Mouse (Mus musculus): ENCODE measurements around the gene Glis1. TPM values are rescaled to one million over a fixed set of nuclear protein-coding genes. Genes with fewer than 3 reads are reported as not detected.

Gene Glis1
- polyA plus RNA-seq, 1 experiment: 0.90 TPM

DNA sequence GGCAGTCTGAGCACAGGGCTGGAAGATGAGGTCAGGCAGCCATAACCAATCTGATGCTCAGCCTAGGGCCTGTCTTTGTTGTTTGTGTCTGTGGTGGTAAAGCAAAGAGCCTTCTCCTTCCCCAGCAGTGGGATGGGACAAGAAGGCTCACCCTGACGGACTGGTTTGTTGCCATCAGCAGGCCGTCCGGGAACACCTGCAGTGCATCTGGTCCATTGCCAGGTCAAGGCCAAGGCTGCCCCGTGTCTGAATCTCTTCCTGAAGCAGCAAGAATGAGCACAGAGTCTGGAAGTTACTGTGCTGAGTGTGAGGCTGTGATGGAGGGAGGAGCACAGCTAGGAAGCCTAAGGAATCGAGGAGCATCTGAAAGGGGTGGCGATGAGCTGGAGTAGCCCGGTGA, 168.8 kb downstream of the Glis1 start:
- TF ChIP-seq CTCF (IDR thresholded peaks at IDR 0.05; ENCODE audit: extremely low read depth, insufficient read depth, low read length) (no peak), POLR2A (IDR thresholded peaks at IDR 0.05; ENCODE audit: extremely low read depth, insufficient read depth, low read length) (no peak)
- Histone ChIP-seq H3K4me3 (ENCODE audit: insufficient read depth, low read length) (no peak overlapping the region), H3K27ac (ENCODE audit: insufficient read depth, low read length) (no peak overlapping the region), H3K4me1 (ENCODE audit: control insufficient read depth, insufficient read depth, low read length) (no peaks in the 10 kb centered on the region)

DNA sequence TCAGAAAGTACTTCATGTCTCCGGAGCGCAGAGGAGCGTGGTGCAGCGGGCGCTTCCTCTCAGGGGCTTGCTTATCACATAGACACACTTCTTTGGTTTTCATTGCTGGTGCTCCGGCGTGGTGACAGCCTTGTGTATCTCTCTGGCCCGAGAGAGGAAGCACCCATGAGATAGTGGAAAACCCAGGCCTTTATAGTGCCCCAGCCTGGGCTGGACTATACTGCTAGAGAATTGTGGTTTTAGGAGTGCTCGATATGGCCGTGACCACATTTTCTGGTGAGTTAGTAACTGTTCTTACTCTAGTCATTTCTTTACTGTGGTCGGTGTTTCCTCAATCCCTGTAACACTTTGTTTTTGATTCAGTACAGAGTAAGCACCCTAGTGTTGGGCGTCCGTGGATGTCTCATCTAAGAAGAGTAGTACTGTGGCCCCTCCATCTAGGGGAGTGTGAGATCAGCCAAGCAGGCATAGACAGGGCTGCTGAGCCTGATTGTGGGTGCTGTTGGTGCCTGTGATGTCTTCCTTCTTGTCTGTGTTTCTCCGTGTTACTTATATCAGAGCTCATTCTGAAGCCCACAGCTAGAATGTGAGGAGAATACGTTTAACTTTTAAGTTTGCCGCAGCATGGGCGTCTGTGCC, 171.7 kb downstream of the Glis1 start:
- no peaks in the 10 kb centered on the region for H3K4me1 ChIP-seq (ENCODE audit: control insufficient read depth, insufficient read depth, low read length)
- H3K4me3 ChIP-seq (ENCODE audit: insufficient read depth, low read length): no peak overlapping the region
- TF ChIP-seq CTCF (IDR thresholded peaks at IDR 0.05; ENCODE audit: extremely low read depth, insufficient read depth, low read length) (no peak), POLR2A (IDR thresholded peaks at IDR 0.05; ENCODE audit: extremely low read depth, insufficient read depth, low read length) (no peak)
- no peak overlapping the region for H3K27ac ChIP-seq (ENCODE audit: insufficient read depth, low read length)

DNA sequence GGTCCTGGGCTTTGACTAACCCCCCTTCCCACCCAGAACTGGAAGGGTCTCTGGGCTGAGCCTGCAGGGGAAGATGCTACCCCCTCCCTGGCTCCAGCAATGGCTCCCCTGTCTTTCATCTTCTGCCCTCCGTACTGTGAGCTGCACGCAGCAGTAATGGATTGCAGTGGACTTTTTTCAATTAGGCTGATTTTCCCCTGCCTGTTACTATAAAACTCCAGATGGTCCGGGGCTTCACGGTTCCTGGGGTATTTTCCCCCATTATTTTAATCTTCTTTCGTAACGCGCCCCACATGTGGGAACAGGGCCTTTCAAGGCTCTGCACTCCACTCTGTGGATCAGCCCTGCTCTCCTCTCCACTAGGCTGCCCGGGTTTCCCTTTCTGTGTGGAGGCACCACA, 175.4 kb downstream of the Glis1 start:
- Histone ChIP-seq H3K4me1 (ENCODE audit: control insufficient read depth, insufficient read depth, low read length) (peaks cover 5% of the 10 kb centered on the region), H3K4me3 (ENCODE audit: insufficient read depth, low read length) (no peak overlapping the region), H3K27ac (ENCODE audit: insufficient read depth, low read length) (no peak overlapping the region)
- no peak for TF ChIP-seq CTCF (IDR thresholded peaks at IDR 0.05; ENCODE audit: extremely low read depth, insufficient read depth, low read length)
- no peak for TF ChIP-seq POLR2A (IDR thresholded peaks at IDR 0.05; ENCODE audit: extremely low read depth, insufficient read depth, low read length)

DNA sequence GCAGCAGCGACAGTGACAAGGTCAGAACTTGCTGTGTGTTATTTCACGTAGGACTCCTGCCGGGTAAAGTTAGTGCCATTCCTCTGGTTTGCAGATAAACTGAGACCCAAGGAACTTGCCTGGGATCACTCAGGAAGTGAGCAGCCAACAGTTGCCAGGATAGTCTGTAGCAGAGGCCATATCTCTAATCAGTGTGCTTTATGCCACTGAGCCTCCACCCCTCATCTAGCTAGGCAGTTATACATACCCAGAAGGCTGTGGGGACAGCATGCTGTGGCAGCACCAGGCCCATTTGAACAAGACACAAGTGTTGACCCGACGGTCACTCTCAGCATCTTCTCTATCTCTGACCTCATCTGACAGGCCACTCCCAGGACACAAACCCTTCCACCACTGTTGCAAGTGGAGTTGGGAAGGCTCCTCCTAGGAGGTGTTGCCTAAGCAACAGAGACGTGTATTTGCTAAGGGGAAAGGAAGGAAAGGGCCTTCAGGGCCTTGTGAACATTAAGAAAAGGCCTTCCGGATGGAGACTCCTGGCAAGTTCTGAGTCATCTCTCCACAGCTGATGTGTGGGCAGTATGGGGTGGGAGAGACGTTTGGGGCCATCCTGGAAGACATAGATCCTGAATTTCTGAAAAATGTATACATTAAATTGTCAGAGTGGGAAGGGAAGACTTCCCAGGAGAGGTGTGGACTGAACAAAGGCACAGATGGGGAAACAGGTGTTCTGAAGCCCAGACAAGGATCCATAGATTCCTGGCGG, 177.7 kb downstream of the Glis1 start:
- no peak overlapping the region for H3K4me3 ChIP-seq (ENCODE audit: insufficient read depth, low read length)
- peaks cover 5% of the 10 kb centered on the region for H3K4me1 ChIP-seq (ENCODE audit: control insufficient read depth, insufficient read depth, low read length)
- H3K27ac ChIP-seq (ENCODE audit: insufficient read depth, low read length): no peak overlapping the region
- TF ChIP-seq POLR2A (IDR thresholded peaks at IDR 0.05; ENCODE audit: extremely low read depth, insufficient read depth, low read length) (no peak), CTCF (IDR thresholded peaks at IDR 0.05; ENCODE audit: extremely low read depth, insufficient read depth, low read length) (no peak)

DNA sequence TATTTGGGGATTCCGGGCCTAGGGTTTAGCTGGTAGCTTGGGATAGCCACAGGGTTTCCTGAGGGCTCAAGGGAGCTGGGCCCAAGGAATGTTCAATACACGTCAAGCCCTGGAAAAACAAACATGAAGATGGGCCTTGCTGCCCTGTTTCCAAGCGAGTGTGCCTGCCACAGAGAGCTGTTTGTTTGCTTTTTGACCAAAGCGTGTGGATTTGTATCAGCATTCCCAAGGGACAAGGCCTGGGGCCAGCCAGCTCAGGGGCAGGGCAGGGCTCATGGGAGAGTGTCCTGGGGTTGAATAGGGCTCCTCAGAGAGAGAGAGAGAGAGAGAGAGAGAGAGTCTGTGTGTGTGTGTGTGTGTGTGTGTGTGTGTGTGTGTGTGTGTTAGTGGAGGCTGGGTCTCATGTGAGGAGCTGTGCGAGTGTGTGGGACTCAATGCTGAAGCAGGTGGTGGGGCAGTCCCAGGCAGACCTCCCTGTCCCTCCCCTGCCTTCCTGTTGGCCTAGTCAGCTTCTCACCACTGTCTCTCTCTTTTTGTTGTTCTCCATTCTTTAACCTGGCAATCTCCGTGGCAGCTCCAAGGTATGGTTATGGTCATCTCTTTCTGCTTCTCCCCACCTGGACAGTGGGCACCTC, 183.3 kb downstream of the Glis1 start:
- H3K27ac ChIP-seq (ENCODE audit: insufficient read depth, low read length): no peak overlapping the region
- H3K4me3 ChIP-seq (ENCODE audit: insufficient read depth, low read length): no peak overlapping the region
- peaks cover under 1% of the 10 kb centered on the region; the same call in 1 of the 2 replicates for H3K4me1 ChIP-seq (ENCODE audit: control insufficient read depth, insufficient read depth, low read length)
- TF ChIP-seq POLR2A (IDR thresholded peaks at IDR 0.05; ENCODE audit: extremely low read depth, insufficient read depth, low read length) (no peak), CTCF (IDR thresholded peaks at IDR 0.05; ENCODE audit: extremely low read depth, insufficient read depth, low read length) (no peak)

DNA sequence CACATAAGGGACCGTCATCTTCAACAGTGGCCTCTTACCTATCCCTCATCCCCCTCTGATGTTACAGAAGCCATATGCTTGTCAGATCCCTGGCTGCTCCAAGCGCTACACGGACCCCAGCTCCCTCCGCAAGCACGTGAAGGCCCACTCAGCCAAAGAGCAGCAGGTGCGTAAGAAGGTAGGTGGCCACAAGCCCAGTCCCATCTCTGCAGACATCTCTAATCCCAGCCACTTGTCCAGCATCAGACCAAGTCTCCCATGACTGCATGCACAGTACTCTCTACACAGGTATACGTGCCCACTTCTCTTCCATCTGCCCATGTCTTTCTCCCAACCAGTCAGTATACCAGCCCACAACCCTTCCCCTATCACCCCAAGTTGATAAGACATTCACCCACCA, 185.1 kb downstream of the Glis1 start:
- no peak overlapping the region for H3K4me3 ChIP-seq (ENCODE audit: insufficient read depth, low read length)
- H3K27ac ChIP-seq (ENCODE audit: insufficient read depth, low read length): no peak overlapping the region
- no peak for TF ChIP-seq POLR2A (IDR thresholded peaks at IDR 0.05; ENCODE audit: extremely low read depth, insufficient read depth, low read length)
- TF ChIP-seq CTCF (IDR thresholded peaks at IDR 0.05; ENCODE audit: extremely low read depth, insufficient read depth, low read length): no peak
- H3K4me1 ChIP-seq (ENCODE audit: control insufficient read depth, insufficient read depth, low read length): no peaks in the 10 kb centered on the region

DNA sequence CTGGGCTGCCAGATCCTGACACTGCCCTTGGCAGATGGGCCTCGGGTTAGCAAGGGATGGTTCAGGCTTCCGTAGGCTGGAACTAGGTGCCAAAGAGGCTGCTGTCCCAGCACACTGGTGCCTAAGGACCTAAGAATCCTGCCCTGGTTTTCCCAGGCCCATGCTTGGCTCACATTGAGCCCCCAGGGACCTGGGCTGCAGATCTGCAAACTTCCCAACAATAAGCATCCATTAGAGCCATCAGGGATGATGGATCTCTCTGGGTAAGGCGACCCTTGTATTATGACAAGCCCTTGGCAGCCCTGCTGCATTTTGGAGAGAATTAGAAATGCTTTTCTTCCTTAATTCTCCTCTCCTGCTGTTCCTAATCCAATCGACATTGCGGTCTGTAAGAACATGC, 187.0 kb downstream of the Glis1 start:
- H3K4me1 ChIP-seq (ENCODE audit: control insufficient read depth, insufficient read depth, low read length): no peaks in the 10 kb centered on the region
- H3K27ac ChIP-seq (ENCODE audit: insufficient read depth, low read length): no peak overlapping the region
- no peak for TF ChIP-seq CTCF (IDR thresholded peaks at IDR 0.05; ENCODE audit: extremely low read depth, insufficient read depth, low read length)
- no peak for TF ChIP-seq POLR2A (IDR thresholded peaks at IDR 0.05; ENCODE audit: extremely low read depth, insufficient read depth, low read length)
- no peak overlapping the region for H3K4me3 ChIP-seq (ENCODE audit: insufficient read depth, low read length)

DNA sequence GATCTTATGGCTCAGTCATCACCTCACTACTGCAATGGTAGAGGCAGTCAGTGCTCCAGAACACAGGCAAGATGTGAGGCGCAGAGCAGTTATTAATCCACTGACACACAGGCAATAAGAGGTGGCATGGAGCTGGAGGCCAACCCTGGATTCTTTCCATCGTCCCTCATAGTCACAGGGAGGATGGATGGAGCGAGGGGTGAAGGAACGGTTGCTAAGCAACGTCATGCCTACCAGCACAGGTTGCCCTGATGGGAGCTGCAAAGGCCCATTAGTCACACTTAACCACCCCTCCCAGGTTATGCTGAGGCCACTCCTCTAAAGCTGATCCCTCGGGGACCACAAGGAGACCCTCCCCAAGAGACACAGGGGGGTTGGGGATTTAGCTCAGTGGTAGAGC, 187.9 kb downstream of the Glis1 start:
- H3K4me3 ChIP-seq (ENCODE audit: insufficient read depth, low read length): no peak overlapping the region

DNA sequence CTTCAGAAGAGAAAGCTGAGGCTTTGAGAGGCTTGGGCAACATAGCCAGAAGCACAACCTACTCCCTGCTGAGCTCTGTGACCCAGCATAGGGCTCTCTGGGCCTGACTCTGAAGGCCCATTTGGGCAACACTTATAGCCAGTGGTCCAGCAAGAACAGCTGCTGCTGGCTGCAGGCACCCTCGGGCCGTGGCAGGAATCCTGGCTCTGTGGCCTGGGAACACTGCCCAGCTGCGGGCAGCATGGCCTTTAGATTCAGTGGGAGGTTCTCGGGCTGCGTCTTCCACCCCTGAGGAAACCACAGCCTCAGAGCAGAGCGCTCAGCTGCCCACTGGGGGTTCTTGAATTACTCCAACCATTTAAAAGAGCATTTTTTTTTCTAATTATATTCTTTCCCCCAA, 189.5 kb downstream of the Glis1 start:
- TF ChIP-seq CTCF (IDR thresholded peaks at IDR 0.05; ENCODE audit: extremely low read depth, insufficient read depth, low read length): no peak
- no peak for TF ChIP-seq POLR2A (IDR thresholded peaks at IDR 0.05; ENCODE audit: extremely low read depth, insufficient read depth, low read length)
- Histone ChIP-seq H3K27ac (ENCODE audit: insufficient read depth, low read length) (no peak overlapping the region), H3K4me1 (ENCODE audit: control insufficient read depth, insufficient read depth, low read length) (no peaks in the 10 kb centered on the region), H3K4me3 (ENCODE audit: insufficient read depth, low read length) (no peak overlapping the region)

More for the DNA sequence above, 187.9 kb downstream of the Glis1 start:
- no peak overlapping the region for H3K27ac ChIP-seq (ENCODE audit: insufficient read depth, low read length)
- no peak for TF ChIP-seq POLR2A (IDR thresholded peaks at IDR 0.05; ENCODE audit: extremely low read depth, insufficient read depth, low read length)
- TF ChIP-seq CTCF (IDR thresholded peaks at IDR 0.05; ENCODE audit: extremely low read depth, insufficient read depth, low read length): no peak
- no peaks in the 10 kb centered on the region for H3K4me1 ChIP-seq (ENCODE audit: control insufficient read depth, insufficient read depth, low read length)

Measured in cortical plate, adult 2 months (tissue).